Mouse (Mus musculus) gastrocnemius, adult 8-10 months (tissue): ENCODE results near the gene 9130213A22Rik. TPM values are rescaled to one million over a fixed set of nuclear protein-coding genes. Genes with fewer than 3 reads are reported as not detected.

ENCODE experiments used
- DNase-seq, 2 experiments: peaks; one replicate each; pipeline ENCODE4 v3.0.0; 2022; ENCODE audit warnings: low spot score in 2 of 2
- total RNA-seq, 4 experiments: library from RNA; stranded (reverse); gene quantifications; 2 replicates each; pipeline ENCODE4 v1.2.4; 2022

9130213A22Rik gene
- total RNA-seq, 4 experiments from 2014 or later: 0.18 TPM; not detected in 3

- no peak for DNase-seq
These were observed 15.5 kb downstream of the 9130213A22Rik start for GRCm38 (mm10) chr11:69106842-69107241.

DNA sequence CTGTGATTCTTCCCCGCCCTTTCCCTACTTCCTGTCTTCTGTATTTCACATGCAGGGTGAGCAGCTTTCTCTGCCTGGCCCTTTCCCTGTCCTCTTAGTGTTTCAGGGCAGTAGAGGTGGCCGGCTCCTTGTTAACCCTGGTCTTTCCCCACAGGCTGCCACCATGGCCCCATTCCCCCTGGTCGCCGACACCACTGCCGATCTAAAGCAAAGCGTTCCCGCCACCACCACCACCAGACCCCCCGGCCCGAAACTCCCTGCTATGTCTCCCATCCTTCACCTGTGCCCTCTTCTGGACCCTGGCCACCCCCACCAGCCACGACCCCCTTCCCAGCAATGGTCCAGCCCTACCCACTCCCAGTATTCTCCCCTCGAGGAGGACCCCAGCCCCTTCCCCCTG is 16.1 kb downstream of the 9130213A22Rik start:
- no peak for DNase-seq

- no peak for DNase-seq
These were observed 16.6 kb downstream of the 9130213A22Rik start for GRCm38 (mm10) chr11:69105796-69106195.

- no peak for DNase-seq
These were observed 17.2 kb downstream of the 9130213A22Rik start for GRCm38 (mm10) chr11:69105227-69105626.

DNA sequence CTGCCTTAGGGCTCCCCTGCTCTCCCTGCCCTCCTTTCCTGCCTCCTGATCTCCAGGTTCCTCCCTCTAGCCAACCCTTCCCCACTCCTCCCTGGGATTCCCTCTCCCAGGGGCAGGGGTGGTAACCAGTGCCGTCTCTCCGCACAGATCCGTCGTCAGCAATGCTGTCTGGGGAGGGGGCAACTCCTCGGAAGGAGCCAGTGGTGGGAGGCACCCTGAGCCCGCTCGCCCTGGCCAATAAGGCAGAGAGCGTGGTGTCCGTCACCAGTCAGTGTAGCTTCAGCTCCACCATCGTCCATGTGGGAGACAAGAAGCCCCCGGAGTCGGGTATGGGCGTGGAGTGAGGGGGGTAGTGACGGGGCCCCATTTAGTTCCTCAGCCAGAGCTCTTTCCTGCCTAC is 17.9 kb downstream of the 9130213A22Rik start:
- DNase-seq: peak in 1 of 2 experiments; percentile 2

GRCm38 (mm10) chr11:69103531-69104435 is 18.6 kb downstream of the 9130213A22Rik start:
- DNase-seq: peak in 1 of 2 experiments; percentile 2

- DNase-seq: peak in 1 of 2 experiments; percentile 3
These were observed 19.3 kb downstream of the 9130213A22Rik start for GRCm38 (mm10) chr11:69103121-69103520.

GRCm38 (mm10) chr11:69102403-69102725 is 20.0 kb downstream of the 9130213A22Rik start:
- DNase-seq: peak in 1 of 2 experiments; percentile 2

DNA sequence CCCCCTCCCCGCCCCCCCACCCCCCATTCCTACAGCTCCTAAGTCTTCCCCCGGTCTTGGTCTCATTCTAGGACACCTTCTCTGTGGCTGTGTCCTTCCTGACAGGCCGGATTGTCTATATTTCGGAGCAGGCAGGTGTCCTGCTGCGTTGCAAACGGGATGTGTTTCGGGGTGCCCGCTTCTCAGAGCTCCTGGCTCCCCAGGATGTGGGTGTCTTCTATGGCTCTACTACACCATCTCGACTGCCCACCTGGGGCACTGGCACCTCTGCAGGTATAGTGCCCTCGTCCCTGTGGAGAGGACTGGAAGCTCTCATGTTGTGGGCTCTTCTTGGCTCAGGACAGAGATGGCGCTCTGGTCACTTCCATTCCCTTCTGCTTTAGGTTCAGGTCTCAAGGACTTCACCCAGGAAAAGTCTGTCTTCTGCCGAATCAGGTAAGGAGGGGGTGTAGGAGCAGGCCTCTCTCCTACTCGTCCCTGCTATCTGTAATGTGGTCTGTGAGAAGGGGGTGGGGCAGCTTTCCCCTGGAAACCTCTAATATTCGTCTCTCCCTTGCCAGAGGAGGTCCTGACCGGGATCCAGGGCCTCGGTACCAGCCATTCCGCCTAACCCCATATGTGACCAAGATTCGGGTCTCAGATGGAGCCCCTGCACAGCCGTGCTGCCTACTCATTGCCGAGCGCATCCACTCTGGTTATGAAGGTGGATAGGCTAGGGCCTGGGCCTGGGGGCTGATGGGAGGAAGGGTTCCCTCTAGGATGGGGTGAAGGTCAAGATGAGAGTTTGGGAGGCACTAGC is 20.6 kb downstream of the 9130213A22Rik start:
- DNase-seq: no peak

DNA sequence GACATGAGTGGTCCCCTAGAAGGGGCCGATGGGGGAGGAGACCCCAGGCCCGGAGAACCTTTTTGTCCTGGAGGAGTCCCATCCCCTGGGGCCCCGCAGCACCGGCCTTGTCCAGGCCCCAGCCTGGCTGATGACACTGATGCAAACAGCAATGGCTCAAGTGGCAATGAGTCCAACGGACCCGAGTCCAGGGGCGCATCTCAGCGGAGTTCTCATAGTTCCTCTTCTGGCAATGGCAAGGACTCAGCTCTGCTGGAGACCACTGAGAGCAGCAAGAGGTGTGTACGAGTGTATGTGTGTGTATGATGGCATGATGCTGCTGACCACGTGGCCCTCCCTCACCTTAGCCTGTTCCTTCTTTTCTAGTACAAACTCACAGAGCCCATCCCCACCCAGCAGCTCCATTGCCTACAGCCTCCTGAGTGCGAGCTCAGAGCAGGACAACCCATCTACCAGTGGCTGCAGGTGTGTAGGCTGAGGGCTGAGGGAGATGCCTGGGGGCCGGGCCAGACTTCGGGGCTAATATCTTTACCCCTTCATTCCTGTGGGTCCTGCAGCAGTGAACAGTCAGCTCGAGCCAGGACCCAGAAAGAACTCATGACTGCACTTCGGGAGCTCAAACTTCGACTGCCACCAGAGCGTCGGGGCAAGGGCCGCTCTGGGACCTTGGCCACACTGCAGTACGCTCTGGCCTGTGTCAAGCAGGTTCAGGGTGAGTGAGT is 21.6 kb downstream of the 9130213A22Rik start:
- DNase-seq: no peak

DNA sequence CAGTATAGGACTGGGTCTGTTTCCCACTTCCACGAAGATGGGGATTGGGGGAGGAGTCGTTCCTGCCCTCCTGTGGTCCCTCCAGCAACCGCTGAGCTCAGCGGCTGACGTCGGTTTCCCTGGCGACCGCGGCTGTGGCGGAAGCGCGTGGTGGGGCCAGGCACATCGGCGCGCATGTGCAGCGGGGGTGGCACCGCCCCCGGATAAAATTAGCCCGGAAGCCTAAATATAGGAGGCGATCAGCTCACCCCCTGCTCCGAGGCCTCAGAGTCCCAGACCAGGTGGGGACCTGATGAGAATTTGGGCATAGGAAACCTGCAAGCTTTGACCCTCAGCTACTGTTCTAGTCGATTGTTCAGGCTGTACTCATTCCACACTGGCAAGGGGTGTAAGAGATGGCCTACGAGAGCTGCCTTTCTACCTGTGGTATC is 22.5 kb downstream of the 9130213A22Rik start:
- DNase-seq: peak; percentile 92 to 93

- peak; percentile 79 to 84 for DNase-seq
These were observed 23.0 kb downstream of the 9130213A22Rik start for GRCm38 (mm10) chr11:69099177-69099914.

DNA sequence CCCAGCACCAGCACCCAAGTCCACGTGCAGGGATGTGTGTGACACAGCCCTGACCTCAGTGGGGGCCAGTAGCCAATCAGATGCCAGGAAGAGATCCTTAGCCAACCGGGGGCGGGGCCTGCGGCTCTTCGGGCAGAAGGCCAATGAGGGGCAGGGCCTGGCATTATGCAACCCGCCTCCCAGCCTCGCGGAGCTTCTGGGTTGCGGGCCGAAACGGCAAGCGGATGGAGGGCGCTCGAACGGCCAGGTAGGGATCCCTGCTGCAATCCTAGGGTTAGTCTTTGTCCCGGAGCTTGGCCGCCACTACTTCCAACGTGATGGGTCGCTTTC is 23.7 kb downstream of the 9130213A22Rik start:
- peak; percentile 98 for DNase-seq

DNA sequence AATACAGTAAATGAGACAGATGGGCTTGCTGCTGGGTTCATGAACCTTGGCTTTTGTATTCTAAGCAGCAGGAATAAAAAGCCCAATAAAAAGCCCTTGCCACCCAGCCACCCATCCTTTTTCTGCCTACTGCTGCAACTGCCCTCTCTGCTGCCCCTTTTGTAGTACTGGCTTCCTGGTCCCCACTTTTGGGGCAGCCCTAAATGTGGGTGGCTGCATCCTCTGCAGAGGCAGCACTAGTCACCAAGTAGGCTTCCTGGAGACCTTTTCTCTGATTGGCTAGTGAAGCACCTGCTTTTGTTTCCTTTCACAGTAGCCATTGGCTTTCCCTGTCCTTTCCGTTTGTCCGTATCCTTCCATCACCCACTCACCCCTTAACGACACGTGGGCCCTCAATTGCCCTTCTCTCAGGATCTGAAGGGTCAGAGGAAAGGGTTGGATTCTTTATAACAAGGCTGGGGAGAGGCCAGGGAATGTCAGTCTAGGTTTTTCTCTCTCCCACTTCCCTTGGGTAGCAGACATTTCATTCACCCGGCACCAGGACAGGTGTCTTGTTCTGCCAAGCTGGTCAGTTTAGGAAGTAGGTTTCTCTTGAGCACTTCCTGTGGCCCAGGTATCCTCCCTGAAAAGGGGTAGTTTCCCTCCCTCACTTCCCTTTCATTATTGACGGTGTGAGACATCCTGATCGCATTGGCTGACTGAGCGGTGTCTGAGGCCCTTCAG is 24.2 kb downstream of the 9130213A22Rik start:
- DNase-seq: no peak

DNA sequence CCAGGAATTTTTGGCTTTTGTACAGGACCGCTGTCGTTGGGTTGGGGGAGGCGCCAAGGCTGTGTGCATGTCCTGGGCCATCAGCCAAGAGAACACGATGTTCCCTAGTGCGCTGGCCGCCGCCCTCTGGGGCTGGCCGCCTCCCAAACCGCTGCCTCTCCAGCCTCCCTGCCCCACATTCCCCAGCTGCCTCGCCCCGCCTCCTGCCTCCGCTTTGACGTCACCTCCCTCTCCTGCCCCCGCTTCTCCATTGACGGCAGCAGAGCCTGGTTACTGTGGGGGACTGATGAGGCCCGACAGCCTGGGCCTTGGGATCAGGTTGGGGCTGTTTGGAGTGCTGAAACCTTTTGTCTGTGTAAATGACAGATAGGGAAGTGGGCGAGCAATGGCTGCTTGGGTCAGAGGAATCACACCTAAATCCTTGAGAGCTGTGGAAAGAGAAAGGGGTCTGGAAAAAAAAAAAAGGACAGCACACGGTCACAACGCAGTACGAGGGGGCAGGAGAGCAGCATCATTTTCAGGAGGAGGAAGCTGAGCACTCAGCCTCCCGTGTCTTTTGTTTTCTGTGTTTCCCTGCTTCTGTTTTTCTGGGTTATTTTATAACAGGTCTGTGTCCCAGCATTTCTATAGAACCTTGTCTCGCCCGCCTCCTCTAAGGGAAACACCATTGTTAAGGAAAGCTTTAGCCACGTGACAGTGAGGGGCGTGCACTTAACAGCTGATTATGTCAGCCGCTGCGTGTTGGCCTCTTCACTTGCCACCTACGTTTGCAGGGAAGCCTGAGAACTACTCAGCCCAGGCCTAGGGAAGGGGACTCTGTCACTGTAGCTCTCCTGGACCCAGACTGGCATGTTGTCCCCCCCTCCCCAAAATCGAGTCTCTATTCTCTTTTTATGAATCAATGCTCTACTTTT is 25.1 kb downstream of the 9130213A22Rik start:
- peak; percentile 100 for DNase-seq

- DNase-seq: no peak
These were observed 25.9 kb downstream of the 9130213A22Rik start for GRCm38 (mm10) chr11:69096360-69096986.

DNA sequence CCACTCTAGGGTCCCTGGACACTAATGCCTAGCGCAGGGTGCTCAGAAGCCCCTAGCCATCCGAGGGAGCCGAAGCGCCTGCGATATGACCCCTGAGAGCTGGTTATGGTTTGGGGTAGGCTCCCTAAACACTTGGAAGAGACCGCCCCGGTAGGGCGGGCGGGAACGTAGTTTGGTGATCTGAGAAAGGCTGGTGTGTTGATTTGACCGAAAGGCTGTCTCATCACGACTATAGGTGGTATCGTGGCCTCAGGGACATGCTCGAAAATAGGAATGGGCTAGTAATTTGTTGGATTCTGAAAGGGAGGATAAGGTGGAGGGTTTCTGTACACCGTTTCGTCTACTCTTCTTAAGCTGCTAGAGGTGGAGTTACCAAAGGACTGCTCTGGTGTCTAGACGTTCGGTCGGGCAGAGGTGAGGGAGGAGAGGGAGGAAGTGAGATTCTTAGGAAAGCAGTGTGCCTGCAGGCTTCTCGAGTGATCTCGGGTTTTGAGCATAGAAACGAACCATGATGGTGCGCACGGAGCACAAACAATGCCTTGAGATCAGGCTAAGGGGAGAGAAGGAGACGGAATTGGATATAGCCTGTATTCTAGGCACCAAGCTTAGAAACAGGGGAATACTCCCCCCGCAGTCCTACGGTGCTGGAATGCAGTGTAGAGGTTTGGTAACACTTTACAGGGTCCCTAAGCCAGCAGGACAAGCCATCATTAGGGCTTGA is 26.7 kb downstream of the 9130213A22Rik start:
- DNase-seq: no peak
